Mouse (Mus musculus) frontal cortex, adult 2 months (tissue): Measurements from ENCODE around the gene Ubxn11. TPM values are rescaled to one million over a fixed set of nuclear protein-coding genes. Genes with fewer than 3 reads are reported as not detected.
"Not testable (repeated sequence)": the region's sequence is repeated elsewhere in the genome, so short reads cannot be mapped to it uniquely, and the experiment has no call there.

ENCODE experiments used
- DNase-seq, 2 experiments: peaks; one replicate each; pipeline ENCODE4 v3.0.0; 2022; ENCODE audit warnings: low spot score in 1 of 2; ENCODE audit errors: extremely low spot score in 1 of 2
- polyA plus RNA-seq: library from polyadenylated mRNA; depleted of rRNA; stranded (reverse); fragments of >200 nt; gene quantifications from 2 replicates; pipeline ENCODE4 v1.2.3, GENCODE M21; 2012

Ubxn11 gene
- polyA plus RNA-seq, 1 experiment: 42.6 TPM

- no peak for DNase-seq
Measured at GRCm38 (mm10) chr4:134132519-134133095, 30.2 kb downstream of the Ubxn11 start.

- DNase-seq: no peak
Measured at GRCm38 (mm10) chr4:134136280-134136926, 34.0 kb downstream of the Ubxn11 start.

GRCm38 (mm10) chr4:134138857-134139256 lies 36.5 kb downstream of the Ubxn11 start:
- DNase-seq: no peak

GRCm38 (mm10) chr4:134144297-134144696 lies 41.9 kb downstream of the Ubxn11 start:
- DNase-seq: not testable (repeated sequence)

GRCm38 (mm10) chr4:134149389-134149788 lies 47.0 kb downstream of the Ubxn11 start:
- no peak for DNase-seq

GRCm38 (mm10) chr4:134152112-134152511 lies 49.7 kb downstream of the Ubxn11 start:
- DNase-seq: no peak

- DNase-seq: no peak
Measured at GRCm38 (mm10) chr4:134153656-134154055, 51.3 kb downstream of the Ubxn11 start.

GRCm38 (mm10) chr4:134154354-134154753 lies 52.0 kb downstream of the Ubxn11 start:
- no peak for DNase-seq

- DNase-seq: no peak
Measured at GRCm38 (mm10) chr4:134155531-134155930, 53.2 kb downstream of the Ubxn11 start.

- no peak for DNase-seq
Measured at GRCm38 (mm10) chr4:134155961-134156465, 53.6 kb downstream of the Ubxn11 start.

GRCm38 (mm10) chr4:134156744-134157143 lies 54.4 kb downstream of the Ubxn11 start:
- peak; percentile 36 to 75 for DNase-seq

GRCm38 (mm10) chr4:134157558-134157957 lies 55.2 kb downstream of the Ubxn11 start:
- DNase-seq: no peak

GRCm38 (mm10) chr4:134158774-134159173 lies 56.4 kb downstream of the Ubxn11 start:
- DNase-seq: no peak

GRCm38 (mm10) chr4:134160071-134160470 lies 57.7 kb downstream of the Ubxn11 start:
- DNase-seq: peak in 1 of 2 experiments; percentile 25

GRCm38 (mm10) chr4:134164591-134164990 lies 62.2 kb downstream of the Ubxn11 start:
- no peak for DNase-seq

- DNase-seq: no peak
Measured at GRCm38 (mm10) chr4:134165024-134165423, 62.7 kb downstream of the Ubxn11 start.

- DNase-seq: no peak
Measured at GRCm38 (mm10) chr4:134165548-134166465, 63.4 kb downstream of the Ubxn11 start.

- DNase-seq: no peak
Measured at GRCm38 (mm10) chr4:134166906-134167305, 64.5 kb downstream of the Ubxn11 start.

- DNase-seq: peak; percentile 14 to 67
Measured at GRCm38 (mm10) chr4:134172391-134172790, 70.0 kb downstream of the Ubxn11 start.
